Mouse (Mus musculus): ENCODE data around the gene Gm30191. TPM values are rescaled to one million over a fixed set of nuclear protein-coding genes. Genes with fewer than 3 reads are reported as not detected.
A peak's percentile ranks its signal among the peaks of the same experiment; 100 is the strongest.

The Gm30191 gene
- polyA plus RNA-seq, 1 experiment from 2014 or later: not detected

- ATAC-seq (ENCODE audit: low read depth): peak; percentile 72
- Histone ChIP-seq H3K4me3 (ENCODE audit: low read length) (peak overlapping the region; percentile 35), H3K27ac (ENCODE audit: low read length) (peak overlapping the region; percentile 67), H3K27me3 (ENCODE audit: control insufficient read depth, insufficient read depth, low read depth, low read length) (no peaks in the 10 kb centered on the region), H3K9ac (ENCODE audit: low read length) (peak overlapping the region; percentile 27), H3K4me1 (replicated peaks; ENCODE audit: control insufficient read depth, insufficient read depth, low read length) (peaks cover 8% of the 10 kb centered on the region), H3K4me2 (ENCODE audit: low read depth, low read length) (peak overlapping the region; percentile 56), H3K9me3 (ENCODE audit: control insufficient read depth, low read length) (no peaks in the 10 kb centered on the region), H3K36me3 (ENCODE audit: control insufficient read depth, insufficient read depth, low read length) (peaks cover 10% of the 10 kb centered on the region)
- WGBS: 3% methylated on average over 14 of the region's 14 CpGs
Observed at GRCm38 (mm10) chr4:134273417-134274345, 26.9 kb downstream of the Gm30191 start.

GRCm38 (mm10) chr4:134284942-134285341 is 38.2 kb downstream of the Gm30191 start:
- Histone ChIP-seq H3K4me2 (ENCODE audit: low read depth, low read length) (no peak overlapping the region), H3K27me3 (ENCODE audit: control insufficient read depth, insufficient read depth, low read depth, low read length) (no peaks in the 10 kb centered on the region), H3K9me3 (ENCODE audit: control insufficient read depth, low read length) (no peaks in the 10 kb centered on the region), H3K4me3 (ENCODE audit: low read length) (no peak overlapping the region), H3K27ac (ENCODE audit: low read length) (no peak overlapping the region), H3K9ac (ENCODE audit: low read length) (no peak overlapping the region), H3K4me1 (replicated peaks; ENCODE audit: control insufficient read depth, insufficient read depth, low read length) (peaks cover 19% of the 10 kb centered on the region), H3K36me3 (ENCODE audit: control insufficient read depth, insufficient read depth, low read length) (peaks cover 8% of the 10 kb centered on the region)
- 83% methylated on average over 2 of the region's 2 CpGs for WGBS
- ATAC-seq (ENCODE audit: low read depth): no peak

DNA sequence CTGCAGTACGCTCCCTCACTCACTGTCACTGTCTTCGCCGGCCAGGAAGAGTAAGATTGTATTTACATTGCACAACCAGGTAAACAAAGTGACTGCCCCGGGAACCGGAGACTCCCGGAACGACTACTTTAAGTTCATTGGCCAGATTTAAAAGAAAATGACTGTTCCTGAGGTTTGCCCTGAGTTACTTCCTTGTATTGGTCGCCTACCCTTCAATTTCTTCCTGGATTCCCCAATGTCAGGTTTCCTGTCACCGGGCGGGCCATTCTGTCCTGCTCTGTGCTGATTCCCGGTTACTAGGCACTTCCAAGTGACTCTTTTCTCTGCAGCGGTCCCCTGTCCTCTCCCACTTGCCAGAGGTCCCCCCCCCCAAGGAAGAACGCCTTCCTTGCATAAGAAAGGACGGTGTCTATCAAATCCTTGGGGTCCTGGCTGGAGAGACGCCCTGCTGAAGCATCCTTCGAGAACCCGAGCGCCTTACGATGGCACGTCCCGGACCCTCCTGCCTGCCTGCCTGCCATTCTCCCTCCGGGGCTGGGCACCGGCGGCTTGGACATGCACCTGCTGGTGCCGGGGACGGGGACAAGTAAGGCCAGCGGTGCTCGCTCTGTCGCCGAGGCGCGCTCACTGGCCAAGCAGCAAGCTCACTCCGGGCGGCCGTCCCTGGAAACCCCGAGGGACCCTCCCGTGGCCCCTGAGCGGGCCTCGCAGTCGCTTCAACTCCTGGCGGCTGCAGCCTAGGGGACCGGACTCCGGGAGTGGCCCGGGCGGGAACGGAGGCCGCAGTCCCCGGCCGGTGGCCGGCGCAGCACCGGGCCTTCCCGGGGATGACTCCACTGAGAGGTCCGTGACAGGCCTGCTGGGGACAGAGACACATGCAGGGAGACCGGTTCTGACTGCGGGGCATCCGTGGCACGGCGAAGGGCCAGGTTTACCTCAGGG is 39.8 kb downstream of the Gm30191 start:
- Histone ChIP-seq H3K27me3 (ENCODE audit: control insufficient read depth, insufficient read depth, low read depth, low read length) (no peaks in the 10 kb centered on the region), H3K4me2 (ENCODE audit: low read depth, low read length) (peak overlapping the region; percentile 71), H3K4me1 (replicated peaks; ENCODE audit: control insufficient read depth, insufficient read depth, low read length) (peaks cover 19% of the 10 kb centered on the region), H3K36me3 (ENCODE audit: control insufficient read depth, insufficient read depth, low read length) (peaks cover 5% of the 10 kb centered on the region), H3K9me3 (ENCODE audit: control insufficient read depth, low read length) (no peaks in the 10 kb centered on the region), H3K4me3 (ENCODE audit: low read length) (peak overlapping the region; percentile 96), H3K9ac (ENCODE audit: low read length) (peak overlapping the region; percentile 98), H3K27ac (ENCODE audit: low read length) (peak overlapping the region; percentile 86)
- 1% methylated on average over 59 of the region's 59 CpGs for WGBS
- ATAC-seq (ENCODE audit: low read depth): peak; percentile 47

DNA sequence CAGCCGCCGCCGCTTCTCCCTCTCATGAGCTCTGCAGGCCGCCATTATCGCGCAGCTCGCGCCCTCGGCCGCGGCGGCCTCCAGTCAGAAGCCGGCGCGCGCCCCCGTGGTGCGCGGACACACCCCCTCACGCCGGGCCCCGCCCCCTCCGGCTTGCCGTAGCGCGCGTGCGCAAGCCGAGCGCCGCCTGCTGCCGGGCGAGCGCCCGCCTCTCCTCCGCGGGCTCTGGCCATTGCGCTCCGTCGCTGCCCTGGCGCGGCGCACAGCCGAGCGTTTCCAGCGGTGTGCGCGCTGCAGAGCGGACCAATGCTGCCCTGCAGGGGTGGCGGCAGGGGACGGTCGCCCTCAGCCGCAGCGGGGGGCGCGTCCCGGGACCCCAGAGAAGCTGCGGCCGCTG is 40.4 kb downstream of the Gm30191 start:
- peaks cover 19% of the 10 kb centered on the region for H3K4me1 ChIP-seq (replicated peaks; ENCODE audit: control insufficient read depth, insufficient read depth, low read length)
- WGBS: under 1% methylated on average over 55 of the region's 59 CpGs
- H3K27ac ChIP-seq (ENCODE audit: low read length): peak overlapping the region; percentile 98
- H3K4me3 ChIP-seq (ENCODE audit: low read length): peak overlapping the region; percentile 96
- H3K27me3 ChIP-seq (ENCODE audit: control insufficient read depth, insufficient read depth, low read depth, low read length): no peaks in the 10 kb centered on the region
- peak; percentile 96 for ATAC-seq (ENCODE audit: low read depth)
- H3K9me3 ChIP-seq (ENCODE audit: control insufficient read depth, low read length): no peaks in the 10 kb centered on the region
- peaks cover 4% of the 10 kb centered on the region for H3K36me3 ChIP-seq (ENCODE audit: control insufficient read depth, insufficient read depth, low read length)
- peak overlapping the region; percentile 76 for H3K4me2 ChIP-seq (ENCODE audit: low read depth, low read length)
- peak overlapping the region; percentile 98 for H3K9ac ChIP-seq (ENCODE audit: low read length)

DNA sequence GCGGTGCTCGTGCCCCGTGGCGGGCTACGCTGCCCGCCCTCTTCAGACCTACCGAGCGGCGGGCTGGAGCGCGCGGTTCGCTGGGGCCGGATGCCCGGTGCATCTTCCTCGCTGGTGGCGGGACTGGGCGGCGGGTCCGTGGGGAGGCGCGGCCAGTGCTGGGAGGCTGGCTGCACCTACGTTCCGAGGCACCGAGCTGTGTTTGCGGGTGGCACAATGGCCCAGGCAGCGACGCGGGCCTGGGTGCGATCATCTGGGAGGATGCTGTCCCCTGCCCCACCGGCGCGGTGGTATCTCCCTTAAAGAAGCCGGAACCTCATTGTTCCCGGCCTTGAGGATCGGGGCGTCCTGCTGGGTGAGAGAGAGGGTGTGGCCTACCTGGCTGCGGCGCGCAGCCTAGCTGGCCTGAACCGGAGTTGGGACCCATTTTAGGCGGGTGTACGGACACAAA is 40.9 kb downstream of the Gm30191 start, which contains the start of gene Pdik1l:
Gene Pdik1l (minus strand): TSS at position 321 of the 451 bp plus-strand sequence.
- Histone ChIP-seq H3K27me3 (ENCODE audit: control insufficient read depth, insufficient read depth, low read depth, low read length) (no peaks in the 10 kb centered on the region), H3K4me1 (replicated peaks; ENCODE audit: control insufficient read depth, insufficient read depth, low read length) (peaks cover 19% of the 10 kb centered on the region), H3K4me3 (ENCODE audit: low read length) (peak within 1 kb of the TSS; percentile 96), H3K9ac (ENCODE audit: low read length) (peak within 1 kb of the TSS; percentile 98), H3K36me3 (ENCODE audit: control insufficient read depth, insufficient read depth, low read length) (peaks cover 3% of the 10 kb centered on the region; the same call in 1 of the 2 replicates), H3K27ac (ENCODE audit: low read length) (peak within 1 kb of the TSS; percentile 98), H3K4me2 (ENCODE audit: low read depth, low read length) (peak within 1 kb of the TSS; percentile 76), H3K9me3 (ENCODE audit: control insufficient read depth, low read length) (no peaks in the 10 kb centered on the region)
- WGBS: 0% methylated on average over 26 of the region's 43 CpGs
- peak; percentile 79 for ATAC-seq (ENCODE audit: low read depth)

DNA sequence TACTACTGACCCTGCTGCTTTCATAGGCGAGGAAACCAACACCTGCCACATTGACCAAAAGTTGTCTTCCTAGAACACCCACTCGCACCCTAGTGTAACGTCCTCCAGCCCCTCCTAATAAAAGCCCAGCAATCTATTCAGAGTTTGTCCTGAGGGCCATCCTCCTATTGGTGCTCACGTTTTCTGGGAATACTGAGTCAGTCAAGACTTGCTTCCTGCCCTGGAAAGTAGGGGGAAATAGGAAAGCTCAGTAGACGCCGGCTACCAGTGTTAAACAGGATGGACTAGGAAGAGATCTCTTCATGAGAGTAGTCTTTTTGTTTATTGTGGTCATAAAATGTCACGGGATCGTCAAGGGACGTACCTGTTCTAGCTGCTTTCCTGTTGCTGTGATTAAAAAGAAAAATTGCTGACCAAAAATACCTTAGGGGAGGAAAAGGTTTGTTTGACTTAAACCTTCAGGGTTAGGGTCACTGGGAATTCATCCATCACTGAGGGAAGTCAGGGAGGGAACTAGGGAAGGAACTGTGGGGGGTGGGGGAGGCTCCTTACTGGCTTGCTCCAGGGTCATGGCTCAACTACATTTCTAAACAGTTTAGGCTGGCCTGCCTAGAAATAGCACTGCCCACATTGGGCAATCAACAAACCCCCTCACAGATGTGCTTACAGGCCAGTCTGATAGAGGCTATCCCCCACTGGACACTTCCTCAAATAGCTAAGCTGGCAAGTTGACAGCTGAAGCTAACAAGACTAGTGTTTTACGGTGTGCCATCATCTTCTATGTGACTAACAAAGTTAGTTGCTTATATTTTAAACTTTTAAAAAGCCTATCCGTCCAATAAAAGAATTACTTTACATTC is 41.9 kb downstream of the Gm30191 start:
- no peak for ATAC-seq (ENCODE audit: low read depth)
- Histone ChIP-seq H3K9me3 (ENCODE audit: control insufficient read depth, low read length) (no peaks in the 10 kb centered on the region), H3K4me3 (ENCODE audit: low read length) (peak overlapping the region; percentile 96), H3K27me3 (ENCODE audit: control insufficient read depth, insufficient read depth, low read depth, low read length) (no peaks in the 10 kb centered on the region; the same call in 1 of the 2 replicates), H3K4me2 (ENCODE audit: low read depth, low read length) (peak overlapping the region; percentile 76), H3K27ac (ENCODE audit: low read length) (peak overlapping the region; percentile 98), H3K9ac (ENCODE audit: low read length) (peak overlapping the region; percentile 83), H3K4me1 (replicated peaks; ENCODE audit: control insufficient read depth, insufficient read depth, low read length) (peaks cover 19% of the 10 kb centered on the region), H3K36me3 (ENCODE audit: control insufficient read depth, insufficient read depth, low read length) (peaks cover 3% of the 10 kb centered on the region; the same call in 1 of the 2 replicates)
- 19% methylated on average over 11 of the region's 11 CpGs for whole genome bisulfite sequencing

GRCm38 (mm10) chr4:134292067-134292466 is 45.3 kb downstream of the Gm30191 start:
- Histone ChIP-seq H3K27ac (ENCODE audit: low read length) (no peak overlapping the region), H3K4me1 (replicated peaks; ENCODE audit: control insufficient read depth, insufficient read depth, low read length) (peaks cover 10% of the 10 kb centered on the region), H3K9me3 (ENCODE audit: control insufficient read depth, low read length) (peaks cover 3% of the 10 kb centered on the region; the same call in 1 of the 2 replicates), H3K4me2 (ENCODE audit: low read depth, low read length) (no peak overlapping the region), H3K36me3 (ENCODE audit: control insufficient read depth, insufficient read depth, low read length) (no peaks in the 10 kb centered on the region), H3K27me3 (ENCODE audit: control insufficient read depth, insufficient read depth, low read depth, low read length) (no peaks in the 10 kb centered on the region; the same call in 1 of the 2 replicates), H3K9ac (ENCODE audit: low read length) (no peak overlapping the region), H3K4me3 (ENCODE audit: low read length) (no peak overlapping the region)
- no peak for ATAC-seq (ENCODE audit: low read depth)
- WGBS: 15% methylated on average over 7 of the region's 7 CpGs

DNA sequence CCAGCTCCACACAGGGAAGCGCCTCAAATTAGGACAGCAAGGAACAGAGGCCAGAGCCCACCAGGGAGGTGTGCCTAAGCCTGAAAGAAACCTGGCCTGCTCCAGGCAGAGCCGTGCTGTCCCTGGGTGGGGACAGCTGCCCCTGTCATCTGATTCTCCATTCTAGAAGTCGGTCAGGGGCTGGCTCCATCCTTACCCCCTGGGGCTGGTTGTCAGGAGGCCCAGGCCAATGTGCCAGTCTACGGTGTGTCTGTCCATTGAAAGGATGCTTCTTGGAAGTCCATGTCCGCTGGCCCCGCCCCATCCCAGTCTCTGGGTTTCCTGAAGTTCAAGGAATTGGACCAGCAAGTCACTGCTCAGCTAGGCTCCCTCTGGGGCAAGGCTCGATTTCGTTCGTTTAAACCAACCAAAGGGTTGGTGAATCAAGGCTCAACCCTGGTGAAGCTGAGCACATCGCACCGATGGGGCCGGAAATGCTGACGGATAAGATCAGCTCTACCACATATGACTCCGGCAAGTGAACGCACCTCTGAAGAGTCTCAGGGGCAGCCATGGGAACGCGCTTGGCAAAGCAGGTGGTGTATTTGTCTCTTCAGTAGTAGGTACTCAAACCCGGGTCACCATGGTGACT is 46.4 kb downstream of the Gm30191 start:
- Histone ChIP-seq H3K4me1 (replicated peaks; ENCODE audit: control insufficient read depth, insufficient read depth, low read length) (peaks cover 8% of the 10 kb centered on the region), H3K9ac (ENCODE audit: low read length) (no peak overlapping the region), H3K4me3 (ENCODE audit: low read length) (no peak overlapping the region), H3K27ac (ENCODE audit: low read length) (no peak overlapping the region), H3K36me3 (ENCODE audit: control insufficient read depth, insufficient read depth, low read length) (no peaks in the 10 kb centered on the region), H3K4me2 (ENCODE audit: low read depth, low read length) (no peak overlapping the region), H3K9me3 (ENCODE audit: control insufficient read depth, low read length) (peaks cover 3% of the 10 kb centered on the region; the same call in 1 of the 2 replicates), H3K27me3 (ENCODE audit: control insufficient read depth, insufficient read depth, low read depth, low read length) (no peaks in the 10 kb centered on the region; the same call in 1 of the 2 replicates)
- ATAC-seq (ENCODE audit: low read depth): peak; percentile 23; the same call in 1 of the 2 replicates
- 49% methylated on average over 18 of the region's 18 CpGs for WGBS

All from lung, embryonic 16.5 days (tissue).